Mouse (Mus musculus): ENCODE measurements around the gene Kera. TPM values are rescaled to one million over a fixed set of nuclear protein-coding genes. Genes with fewer than 3 reads are reported as not detected.

Kera gene
- polyA plus RNA-seq (2015; fragmentation: Nextera tagmentation; extraction: Ambion mirVana), result 0.13 TPM in 1 of 2 replicates, not detected in the other

DNA sequence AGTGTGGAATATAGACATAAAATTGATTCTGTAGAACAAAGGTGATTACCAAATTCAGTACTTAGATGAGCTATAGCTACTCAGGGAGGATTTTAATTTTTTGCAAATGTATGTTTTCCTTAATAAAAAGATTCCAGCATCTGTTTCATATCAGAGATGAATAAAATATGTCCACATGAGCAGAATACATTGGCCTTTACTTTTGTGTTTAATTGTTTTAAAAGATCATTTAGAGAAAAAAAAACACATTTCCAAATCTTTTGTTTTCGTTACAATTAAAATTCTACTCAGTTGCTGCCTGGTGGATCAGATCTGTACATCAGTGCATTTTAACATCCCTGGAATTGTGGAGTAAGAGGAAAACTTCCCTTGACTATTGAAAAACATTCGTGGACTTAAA is at the start of gene Kera:
Gene Kera, plus strand, starts transcription at position 301 of the 400 bp plus-strand sequence.
- Histone ChIP-seq H3K9ac (no peak within 1 kb of the TSS), H3K27ac (no peak within 1 kb of the TSS), H3K27me3 (no peaks in the 10 kb centered on the region), H3K4me2 (no peak within 1 kb of the TSS), H3K4me3 (replicated peaks) (no peak within 1 kb of the TSS), H3K4me1 (replicated peaks) (no peaks in the 10 kb centered on the region), H3K9me3 (replicated peaks) (no peaks in the 10 kb centered on the region; the same call in 1 of the 2 replicates), H3K36me3 (no peaks in the 10 kb centered on the region)
- no peak for ATAC-seq (ENCODE audit: low read depth)
- no peak for DNase-seq
- WGBS (ENCODE audit: insufficient replicate concordance), result 50% methylated on average over 2 of the region's 2 CpGs

DNA sequence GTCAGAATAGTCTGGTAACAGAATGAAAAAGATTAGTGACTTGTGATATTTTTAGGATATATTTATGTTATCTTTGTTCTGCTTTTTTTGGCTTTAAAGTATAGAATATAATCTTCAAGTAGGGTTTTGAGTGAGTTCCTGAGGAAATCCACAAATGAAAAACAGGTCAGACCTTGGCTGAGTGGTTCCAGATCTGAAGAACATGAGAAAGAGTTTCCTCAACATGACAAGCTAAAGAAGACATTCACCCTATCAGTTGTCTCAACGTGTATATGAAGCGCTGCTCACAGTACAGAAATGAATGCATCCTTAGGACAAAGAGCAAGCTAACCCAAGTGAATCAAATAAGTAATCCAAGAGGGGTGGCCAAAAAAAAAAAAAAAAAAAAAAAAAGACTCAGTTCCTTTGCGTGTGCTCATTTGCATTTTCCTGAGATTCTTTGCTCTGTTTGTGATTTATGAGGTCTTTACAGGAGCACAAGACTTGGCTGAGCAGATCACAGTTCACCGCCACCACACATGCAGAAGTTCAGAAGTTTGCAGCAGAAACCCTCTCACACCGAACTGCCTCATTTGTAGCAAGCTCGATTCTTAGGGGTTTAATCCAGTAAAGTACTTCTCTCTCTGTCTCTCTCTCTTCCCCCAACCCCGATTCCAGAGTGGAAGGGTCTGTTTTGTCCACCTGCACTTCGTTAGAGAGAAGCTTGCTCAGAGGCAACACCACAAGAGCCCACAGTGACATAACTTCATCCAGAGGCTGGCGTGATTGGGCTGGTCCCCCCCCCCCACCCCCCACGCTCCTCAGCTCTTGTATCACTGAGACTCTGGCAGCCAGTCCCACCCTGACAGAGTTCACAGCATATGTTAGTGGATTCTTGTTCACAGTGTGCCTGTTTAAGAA is 41.5 kb upstream of the Kera start, which contains the start of gene Lum:
Gene Lum, plus strand, starts transcription at position 172 of the 900 bp plus-strand sequence.
- 61% methylated on average over 10 of the region's 10 CpGs for WGBS (ENCODE audit: insufficient replicate concordance)
- Histone ChIP-seq H3K9me3 (replicated peaks) (no peaks in the 10 kb centered on the region), H3K27ac (no peak within 1 kb of the TSS), H3K9ac (no peak within 1 kb of the TSS), H3K4me1 (replicated peaks) (no peaks in the 10 kb centered on the region), H3K27me3 (no peaks in the 10 kb centered on the region), H3K36me3 (no peaks in the 10 kb centered on the region), H3K4me2 (no peak within 1 kb of the TSS), H3K4me3 (replicated peaks) (no peak within 1 kb of the TSS)
- DNase-seq (no peak), ATAC-seq (ENCODE audit: low read depth) (no peak)

DNA sequence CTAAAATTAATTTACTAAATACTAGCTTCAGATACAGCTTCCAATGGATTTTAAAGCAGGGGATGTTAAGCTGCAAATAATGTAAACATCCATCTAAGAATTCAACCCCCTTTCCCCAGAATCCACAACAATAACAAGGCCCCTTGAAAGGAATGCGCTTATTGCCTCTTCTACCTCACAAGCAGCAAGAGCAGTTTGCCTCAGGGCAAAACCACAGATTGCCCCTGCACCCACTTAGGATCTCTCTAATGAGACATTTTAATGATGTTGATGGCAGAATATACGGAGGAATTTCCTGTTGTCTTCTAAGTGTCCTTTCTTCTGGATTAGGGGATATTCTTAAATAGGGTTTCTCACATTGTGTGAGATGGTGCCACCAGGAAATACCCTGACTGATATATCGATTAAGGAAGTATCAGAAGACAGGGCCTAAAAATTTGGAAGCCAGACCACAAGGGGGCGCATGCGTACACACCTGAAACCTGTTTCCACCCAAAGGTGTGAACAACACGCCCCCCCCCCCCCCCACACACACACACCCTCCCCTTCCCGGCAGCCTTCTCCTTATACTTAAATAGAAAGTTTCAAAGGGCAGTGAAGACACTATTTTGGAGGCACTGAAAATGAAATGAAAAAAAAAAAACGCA is 39.1 kb upstream of the Kera start:
- ATAC-seq (ENCODE audit: low read depth) (no peak), DNase-seq (no peak)
- Histone ChIP-seq H3K4me3 (replicated peaks) (no peak overlapping the region), H3K27ac (no peak overlapping the region), H3K27me3 (no peaks in the 10 kb centered on the region), H3K36me3 (no peaks in the 10 kb centered on the region), H3K4me1 (replicated peaks) (no peaks in the 10 kb centered on the region), H3K9me3 (replicated peaks) (no peaks in the 10 kb centered on the region), H3K4me2 (no peak overlapping the region), H3K9ac (no peak overlapping the region)
- WGBS (ENCODE audit: insufficient replicate concordance), result 59% methylated on average over 8 of the region's 8 CpGs

DNA sequence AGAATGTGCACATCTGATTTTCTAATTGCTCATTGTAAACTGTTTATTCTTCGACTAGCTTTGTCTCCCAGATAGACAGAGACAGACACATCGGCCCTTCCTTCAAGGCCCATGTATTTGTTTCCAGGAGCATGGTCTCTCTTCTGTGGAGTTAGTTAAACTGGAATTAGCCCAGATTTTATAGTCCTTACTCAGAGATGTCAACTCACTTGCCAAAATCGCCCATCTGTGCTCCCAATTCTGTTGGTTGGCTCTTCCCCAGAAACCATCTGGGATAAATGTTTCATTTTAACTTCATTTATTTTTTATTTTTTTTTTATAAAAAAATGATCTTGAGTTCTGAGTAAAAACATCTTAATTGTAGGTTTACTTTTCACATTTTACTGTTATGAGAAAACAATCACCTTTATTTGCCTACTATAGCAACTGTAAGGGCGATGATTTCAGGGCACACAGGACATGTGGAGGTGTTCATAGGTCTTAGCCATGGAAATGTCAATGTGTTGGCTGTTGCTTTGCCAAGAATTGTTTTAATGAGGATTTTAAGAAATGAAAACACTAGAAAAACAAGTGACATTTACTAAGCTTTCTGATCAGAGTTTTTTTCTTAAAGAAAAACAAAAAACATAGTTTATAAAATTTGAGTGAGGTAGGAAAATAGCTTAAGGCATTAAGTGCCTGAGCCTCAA is 24.0 kb upstream of the Kera start:
- ATAC-seq (ENCODE audit: low read depth), result no peak
- Histone ChIP-seq H3K4me2 (no peak overlapping the region), H3K27ac (no peak overlapping the region), H3K4me1 (replicated peaks) (no peaks in the 10 kb centered on the region), H3K36me3 (no peaks in the 10 kb centered on the region), H3K27me3 (no peaks in the 10 kb centered on the region), H3K4me3 (replicated peaks) (no peak overlapping the region), H3K9ac (no peak overlapping the region), H3K9me3 (replicated peaks) (no peaks in the 10 kb centered on the region)
- DNase-seq, result no peak
- WGBS (ENCODE audit: insufficient replicate concordance), result 56% methylated on average over 4 of the region's 4 CpGs

DNA sequence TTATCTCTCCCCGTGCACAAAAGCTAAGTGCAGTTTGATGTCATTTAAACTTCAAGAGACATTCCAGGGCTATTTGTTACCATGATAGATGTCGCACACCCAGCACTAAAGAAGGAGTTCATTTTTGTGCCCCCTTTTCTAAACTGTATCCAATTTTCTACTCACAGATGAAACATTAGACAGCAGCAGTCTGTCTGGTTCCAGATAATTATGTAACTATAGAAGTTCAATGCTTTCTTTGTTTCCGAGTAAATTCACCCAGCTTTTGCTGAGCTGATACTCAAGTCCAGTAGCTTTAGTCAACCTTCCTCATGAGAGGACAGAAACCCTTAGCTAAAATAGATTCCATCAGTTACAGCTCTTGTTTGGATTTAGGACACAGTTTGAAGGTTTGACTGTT is 22.5 kb upstream of the Kera start:
- H3K27me3 ChIP-seq, result no peaks in the 10 kb centered on the region
- H3K9ac ChIP-seq, result no peak overlapping the region
- H3K27ac ChIP-seq, result no peak overlapping the region
- H3K36me3 ChIP-seq, result no peaks in the 10 kb centered on the region
- no peaks in the 10 kb centered on the region for H3K9me3 ChIP-seq (replicated peaks)
- WGBS (ENCODE audit: insufficient replicate concordance), result 53% methylated on average over 3 of the region's 3 CpGs
- no peak overlapping the region for H3K4me2 ChIP-seq
- no peak overlapping the region for H3K4me3 ChIP-seq (replicated peaks)
- no peaks in the 10 kb centered on the region for H3K4me1 ChIP-seq (replicated peaks)
- ATAC-seq (ENCODE audit: low read depth) (no peak), DNase-seq (no peak)

DNA sequence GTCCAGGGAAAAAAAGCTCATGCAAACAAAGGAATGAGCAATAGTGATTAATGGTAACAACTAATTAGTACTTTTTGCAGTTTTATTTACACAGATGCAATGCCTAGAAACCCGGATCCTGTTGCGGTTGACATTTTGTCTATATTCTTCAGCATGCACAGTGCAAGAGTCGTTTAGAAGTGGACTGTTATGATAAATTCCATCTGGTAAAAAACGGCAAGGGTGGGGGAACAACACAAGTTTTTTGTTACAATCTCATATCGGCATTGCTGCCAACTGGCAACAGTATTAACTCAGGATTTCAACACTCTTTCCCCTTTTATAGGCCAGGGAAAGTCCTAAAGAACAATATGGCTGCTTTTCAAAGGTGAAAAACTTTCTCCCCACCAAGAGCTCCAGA is 19.5 kb upstream of the Kera start:
- no peak overlapping the region for H3K9ac ChIP-seq
- H3K27me3 ChIP-seq, result no peaks in the 10 kb centered on the region
- H3K27ac ChIP-seq, result no peak overlapping the region
- no peaks in the 10 kb centered on the region for H3K36me3 ChIP-seq
- no peak for DNase-seq
- no peak overlapping the region for H3K4me3 ChIP-seq (replicated peaks)
- no peak overlapping the region for H3K4me2 ChIP-seq
- no peak for ATAC-seq (ENCODE audit: low read depth)
- no peaks in the 10 kb centered on the region for H3K9me3 ChIP-seq (replicated peaks)
- WGBS (ENCODE audit: insufficient replicate concordance), result 69% methylated on average over 5 of the region's 5 CpGs
- H3K4me1 ChIP-seq (replicated peaks), result no peaks in the 10 kb centered on the region

DNA sequence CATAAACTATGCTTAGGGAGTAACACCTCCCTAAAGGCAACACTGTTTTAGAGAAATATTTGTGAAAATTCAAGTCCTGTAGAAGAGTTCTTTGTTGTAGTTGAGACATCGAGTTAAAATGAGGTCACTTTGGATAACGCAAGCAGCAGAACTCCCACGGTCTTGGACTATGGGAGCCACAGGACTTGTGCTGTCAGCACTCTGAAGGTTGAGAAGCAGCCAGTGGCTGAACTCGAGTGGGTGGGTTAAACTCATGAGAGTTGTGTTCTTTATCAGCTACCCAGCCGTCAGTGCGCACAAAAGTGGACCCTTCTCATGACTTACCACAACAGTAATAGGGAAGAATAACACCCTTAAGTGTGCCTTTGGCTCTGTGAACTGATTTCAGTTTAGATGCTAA is 17.1 kb upstream of the Kera start:
- Histone ChIP-seq H3K27ac (no peak overlapping the region), H3K9ac (no peak overlapping the region), H3K27me3 (no peaks in the 10 kb centered on the region), H3K36me3 (no peaks in the 10 kb centered on the region), H3K4me2 (no peak overlapping the region), H3K4me1 (replicated peaks) (no peaks in the 10 kb centered on the region), H3K9me3 (replicated peaks) (no peaks in the 10 kb centered on the region), H3K4me3 (replicated peaks) (no peak overlapping the region)
- DNase-seq (no peak), ATAC-seq (ENCODE audit: low read depth) (no peak)
- WGBS (ENCODE audit: insufficient replicate concordance), result 68% methylated on average over 6 of the region's 6 CpGs

DNA sequence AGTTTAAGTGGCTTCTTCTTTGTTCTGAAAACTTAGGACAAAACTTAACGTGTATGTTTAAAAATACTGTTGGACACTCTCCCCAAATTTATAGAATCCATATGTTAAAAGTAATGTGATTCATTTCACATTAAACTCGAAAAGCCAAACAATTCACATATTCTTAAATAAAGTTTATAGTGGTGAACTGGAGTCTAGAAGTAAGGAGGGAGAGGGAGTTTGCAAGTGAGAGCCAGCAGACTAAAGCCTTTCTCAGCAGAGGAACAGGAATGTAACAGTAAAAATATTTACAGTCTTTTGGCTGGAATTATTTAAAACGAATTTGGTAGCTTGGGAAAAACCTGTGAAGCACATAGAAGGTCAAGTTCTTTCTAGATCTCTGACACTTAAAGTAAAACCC is 15.6 kb upstream of the Kera start:
- ATAC-seq (ENCODE audit: low read depth) (no peak), DNase-seq (no peak)
- Histone ChIP-seq H3K9ac (no peak overlapping the region), H3K4me3 (replicated peaks) (no peak overlapping the region), H3K27me3 (no peaks in the 10 kb centered on the region), H3K9me3 (replicated peaks) (no peaks in the 10 kb centered on the region), H3K4me1 (replicated peaks) (no peaks in the 10 kb centered on the region), H3K36me3 (no peaks in the 10 kb centered on the region), H3K4me2 (no peak overlapping the region), H3K27ac (no peak overlapping the region)
- WGBS (ENCODE audit: insufficient replicate concordance), result 38% methylated on average over 3 of the region's 3 CpGs

DNA sequence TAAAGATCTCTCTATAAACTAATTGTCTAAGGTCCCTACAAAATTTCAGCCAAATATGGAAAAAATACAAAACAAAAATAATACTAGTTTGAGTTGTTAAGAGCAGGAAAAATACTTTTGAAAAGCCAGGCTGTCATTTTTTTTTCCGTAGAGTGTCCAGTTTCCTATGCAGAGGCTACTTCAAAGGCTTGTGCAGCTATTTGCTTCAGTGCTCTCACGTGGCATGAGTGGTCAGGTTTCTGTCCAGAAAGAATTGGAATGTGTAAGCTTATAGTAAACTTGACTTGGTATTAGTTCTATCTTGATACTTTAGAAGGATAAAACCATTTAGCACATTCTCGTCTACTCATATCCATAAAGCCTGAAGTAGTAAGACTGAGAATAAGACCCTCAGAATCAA is 15.0 kb upstream of the Kera start:
- H3K4me3 ChIP-seq (replicated peaks), result no peak overlapping the region
- no peaks in the 10 kb centered on the region for H3K9me3 ChIP-seq (replicated peaks)
- no peaks in the 10 kb centered on the region for H3K4me1 ChIP-seq (replicated peaks)
- H3K27ac ChIP-seq, result no peak overlapping the region
- no peak overlapping the region for H3K9ac ChIP-seq
- H3K27me3 ChIP-seq, result no peaks in the 10 kb centered on the region
- ATAC-seq (ENCODE audit: low read depth) (no peak), DNase-seq (no peak)
- 57% methylated on average over 3 of the region's 3 CpGs for WGBS (ENCODE audit: insufficient replicate concordance)
- no peaks in the 10 kb centered on the region for H3K36me3 ChIP-seq
- H3K4me2 ChIP-seq, result no peak overlapping the region

DNA sequence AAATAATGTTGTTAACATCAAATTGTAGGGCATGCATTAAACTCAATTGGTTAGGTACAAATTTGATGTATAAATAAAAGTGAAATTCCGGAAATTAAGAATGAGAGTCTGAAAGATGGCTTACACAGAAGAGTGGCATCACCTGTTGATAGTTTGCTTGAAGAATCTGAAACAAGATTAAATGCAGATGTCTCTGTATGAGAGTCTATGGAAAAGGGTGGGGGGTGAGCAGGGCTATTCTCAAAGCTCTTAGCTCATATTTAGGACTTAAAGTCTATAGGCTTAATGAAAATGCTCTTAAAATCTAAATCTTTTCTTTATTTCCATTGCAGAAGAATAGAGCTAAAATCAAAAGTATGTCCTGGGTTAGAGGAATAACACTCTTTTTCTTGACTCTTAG is 11.0 kb upstream of the Kera start:
- no peaks in the 10 kb centered on the region for H3K27me3 ChIP-seq
- H3K4me1 ChIP-seq (replicated peaks), result no peaks in the 10 kb centered on the region
- 30% methylated on average over 1 of the region's 1 CpGs for WGBS (ENCODE audit: insufficient replicate concordance)
- ATAC-seq (ENCODE audit: low read depth) (no peak), DNase-seq (no peak)
- no peak overlapping the region for H3K4me3 ChIP-seq (replicated peaks)
- H3K4me2 ChIP-seq, result no peak overlapping the region
- H3K9ac ChIP-seq, result no peak overlapping the region
- H3K9me3 ChIP-seq (replicated peaks), result no peaks in the 10 kb centered on the region
- H3K27ac ChIP-seq, result no peak overlapping the region
- H3K36me3 ChIP-seq, result no peaks in the 10 kb centered on the region

DNA sequence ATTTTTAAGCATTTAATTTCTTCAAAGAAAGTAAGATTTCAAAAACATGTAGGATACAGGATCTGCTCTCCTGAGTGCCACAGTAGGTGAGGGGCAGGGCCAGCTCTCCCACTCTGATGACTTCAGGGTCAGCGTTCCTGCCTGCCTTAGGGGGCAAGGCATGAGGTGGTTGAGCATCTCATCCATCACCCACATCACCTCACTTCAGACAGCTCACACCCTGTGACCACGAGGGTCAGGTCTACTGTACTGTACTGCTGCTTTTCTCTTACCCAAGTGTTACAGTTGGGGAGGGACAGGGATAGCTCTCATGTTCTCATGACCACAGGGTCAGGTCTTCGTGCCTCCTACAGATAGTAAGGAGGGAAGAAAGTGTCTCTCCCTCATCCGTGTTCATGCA is 4.9 kb upstream of the Kera start:
- Histone ChIP-seq H3K27ac (no peak overlapping the region), H3K9ac (no peak overlapping the region), H3K27me3 (no peaks in the 10 kb centered on the region), H3K36me3 (no peaks in the 10 kb centered on the region), H3K4me1 (replicated peaks) (no peaks in the 10 kb centered on the region), H3K9me3 (replicated peaks) (no peaks in the 10 kb centered on the region), H3K4me2 (no peak overlapping the region), H3K4me3 (replicated peaks) (no peak overlapping the region)
- DNase-seq, result no peak
- no peak for ATAC-seq (ENCODE audit: low read depth)
- 46% methylated on average over 4 of the region's 4 CpGs for WGBS (ENCODE audit: insufficient replicate concordance)
